Mouse (Mus musculus) inflammation-experienced regulatory T-cells, adult 6 months (primary cell): ENCODE data around the gene Coro1b. TPM values are rescaled to one million over a fixed set of nuclear protein-coding genes. Genes with fewer than 3 reads are reported as not detected.
"Not testable (repeated sequence)": the region's sequence is repeated elsewhere in the genome, so short reads cannot be mapped to it uniquely, and the experiment has no call there.

Experiments used
- ATAC-seq: one replicate; pipeline ENCODE4 v1.8.0; 2017
- polyA plus RNA-seq, 3 experiments: library from polyadenylated mRNA; unstranded; fragments of 100-300 nt; shearing (Covaris generic); gene quantifications; one replicate each; pipeline ENCODE4 v1.2.1; 2017

Gene Coro1b
- polyA plus RNA-seq, 3 experiments from 2014 or later, result 228 to 269 (median 241) TPM

GRCm38 (mm10) chr19:4121097-4121805, 27.2 kb upstream of the Coro1b start:
- ATAC-seq, result peak; percentile 62

GRCm38 (mm10) chr19:4121896-4122295, 26.5 kb upstream of the Coro1b start:
- not testable (repeated sequence) for ATAC-seq

GRCm38 (mm10) chr19:4122411-4123370, 25.7 kb upstream of the Coro1b start:
- ATAC-seq, result no peak

GRCm38 (mm10) chr19:4124432-4124831, 24.0 kb upstream of the Coro1b start:
- no peak for ATAC-seq

GRCm38 (mm10) chr19:4125268-4125667, 23.2 kb upstream of the Coro1b start:
- ATAC-seq, result not testable (repeated sequence)

- peak; percentile 75 for ATAC-seq
Measured at GRCm38 (mm10) chr19:4125741-4126696, 22.4 kb upstream of the Coro1b start, which contains the start of gene Aip. Gene Aip, minus strand, starts transcription at chr19:4125858.

- ATAC-seq, result no peak
Measured at GRCm38 (mm10) chr19:4126759-4127495, 21.5 kb upstream of the Coro1b start.

GRCm38 (mm10) chr19:4129462-4129861, 19.0 kb upstream of the Coro1b start:
- ATAC-seq, result no peak

- no peak for ATAC-seq
Measured at GRCm38 (mm10) chr19:4130106-4130505, 18.3 kb upstream of the Coro1b start.

- ATAC-seq, result no peak
Measured at GRCm38 (mm10) chr19:4131075-4131474, 17.3 kb upstream of the Coro1b start.

- no peak for ATAC-seq
Measured at GRCm38 (mm10) chr19:4131768-4132167, 16.7 kb upstream of the Coro1b start.

GRCm38 (mm10) chr19:4134354-4134753, 14.1 kb upstream of the Coro1b start:
- no peak for ATAC-seq

- ATAC-seq, result peak; percentile 85
Measured at GRCm38 (mm10) chr19:4135229-4135962, 13.0 kb upstream of the Coro1b start.

GRCm38 (mm10) chr19:4135963-4136345, 12.5 kb upstream of the Coro1b start:
- ATAC-seq, result peak; percentile 74

- ATAC-seq, result no peak
Measured at GRCm38 (mm10) chr19:4136463-4136862, 12.0 kb upstream of the Coro1b start.

GRCm38 (mm10) chr19:4137913-4138312, 10.5 kb upstream of the Coro1b start:
- no peak for ATAC-seq

GRCm38 (mm10) chr19:4139446-4139845, 9.0 kb upstream of the Coro1b start, which contains the start of gene Gpr152:
Gene Gpr152, plus strand, starts transcription at chr19:4139787.
- ATAC-seq, result no peak

- no peak for ATAC-seq
Measured at GRCm38 (mm10) chr19:4140147-4140546, 8.3 kb upstream of the Coro1b start.

GRCm38 (mm10) chr19:4142416-4143173, 5.8 kb upstream of the Coro1b start:
- ATAC-seq, result no peak

GRCm38 (mm10) chr19:4143759-4144268, 4.6 kb upstream of the Coro1b start, which contains the start of gene Cabp4:
Gene Cabp4, minus strand, starts transcription at chr19:4144033.
- no peak for ATAC-seq
